Comparison of ENCODE assay signal across 9 mouse cellular contexts in genomic region chr10:122045946-122046345, GRCm38 (mm10). TPM values are rescaled to one million over a fixed set of nuclear protein-coding genes. Genes with fewer than 3 reads are reported as not detected.
DNase-seq lines count a peak whose midpoint lies in the region; ATAC-seq lines count a peak whose summit lies in the region.
"Had no signal": no experiment of that assay in that cellular context is flagged by ENCODE, and none has a peak within 500 bp of the region (broad histone marks: within the 10 kb centered on the region; RNA-seq: fewer than 3 reads in every experiment).

No protein-coding gene starts in this region.

- DNase-seq in heart, adult 11 months: peak; percentile 84
- no peak for DNase-seq in heart, adult 8-10 months (ENCODE audit: low spot score)
- DNase-seq in ZHBTc4 (ENCODE audit: low read depth, low spot score): peak; percentile 68
- peak; percentile 51 for DNase-seq in midbrain, embryonic 14.5 days
- DNase-seq in cerebellum, postnatal 4 days (ENCODE audit: low spot score in 2 of 2): no peak
- no peak for DNase-seq in layer of hippocampus, postnatal 14 days (ENCODE audit: low spot score in 2 of 2)
- DNase-seq in ovary, postnatal 36 days (ENCODE audit: low spot score): no peak
- DNase-seq: layer of hippocampus, postnatal 36 days had no signal

- H3K4me1 ChIP-seq in hindbrain, embryonic 13.5 days (replicated peaks): peaks cover 36% of the 10 kb centered on the region
- peaks cover 15% of the 10 kb centered on the region; the same call in 1 of the 2 replicates for H3K4me1 ChIP-seq in midbrain, embryonic 14.5 days (ENCODE audit: control insufficient read depth, insufficient read depth, low read length)

- ATAC-seq in hindbrain, embryonic 13.5 days (ENCODE audit: low FRiP score): peak; percentile 8; the same call in 1 of the 2 replicates
- ATAC-seq in midbrain, embryonic 14.5 days (ENCODE audit: low FRiP score, low TSS enrichment): peak; percentile 15; the same call in 1 of the 2 replicates

- H3K27ac ChIP-seq in hindbrain, embryonic 13.5 days: peak overlapping the region; percentile 95
- peak overlapping the region; percentile 94 for H3K27ac ChIP-seq in midbrain, embryonic 14.5 days (replicated peaks; ENCODE audit: low read depth, low read length)

- peak overlapping the region; percentile 80 for H3K4me2 ChIP-seq in hindbrain, embryonic 13.5 days
- peak overlapping the region; percentile 65 for H3K4me2 ChIP-seq in midbrain, embryonic 14.5 days (ENCODE audit: low read length)

- 0 out of 2 replicates have a peak, but pooled peaks cover 8% of the 10 kb centered on the region for H3K36me3 ChIP-seq in hindbrain, embryonic 13.5 days
- H3K36me3 ChIP-seq in midbrain, embryonic 14.5 days (ENCODE audit: control insufficient read depth, insufficient read depth, low read length): no peaks in the 10 kb centered on the region

- no peaks in the 10 kb centered on the region for H3K27me3 ChIP-seq in hindbrain, embryonic 13.5 days
- no peaks in the 10 kb centered on the region for H3K27me3 ChIP-seq in midbrain, embryonic 14.5 days (ENCODE audit: control insufficient read depth, insufficient read depth, low read length)

- peak overlapping the region; percentile 85 for H3K4me3 ChIP-seq in hindbrain, embryonic 13.5 days
- H3K4me3 ChIP-seq in midbrain, embryonic 14.5 days (replicated peaks; ENCODE audit: low read depth, low read length): peak overlapping the region; percentile 87

- WGBS in hindbrain, embryonic 13.5 days: 7% methylated on average over 9 of the region's 9 CpGs
- 6% methylated on average over 9 of the region's 9 CpGs for WGBS in midbrain, embryonic 14.5 days

- no peaks in the 10 kb centered on the region for H3K9me3 ChIP-seq in hindbrain, embryonic 13.5 days
- no peaks in the 10 kb centered on the region for H3K9me3 ChIP-seq in midbrain, embryonic 14.5 days (ENCODE audit: control insufficient read depth, low read length)

- peak overlapping the region; percentile 97 for H3K9ac ChIP-seq in hindbrain, embryonic 13.5 days
- peak overlapping the region; percentile 98 for H3K9ac ChIP-seq in midbrain, embryonic 14.5 days (replicated peaks; ENCODE audit: low read length)

RNA-seq across cellular contexts. Expression of gene Srgap1, which starts 1.2 kb away (rescaled TPM):
- total RNA-seq in heart, adult 8-10 months (2022): 1 to 10 TPM; 1.1 to 1.8 (median 1.5) TPM
- polyA plus RNA-seq in hindbrain, embryonic 13.5 days (2015; fragmentation: Nextera tagmentation; extraction: Ambion mirVana): 39.9 and 42.0 TPM in 2 replicates
- polyA plus RNA-seq in midbrain, embryonic 14.5 days (2014; fragmentation: Nextera tagmentation; extraction: Ambion mirVana): 40.8 and 46.9 TPM in 2 replicates
- total RNA-seq in layer of hippocampus, postnatal 14 days (2021): 10 to 100 TPM; 19.0 to 23.4 TPM

RNA-seq across cellular contexts. Expression of gene Rxylt1, which starts 51.2 kb away (rescaled TPM):
- total RNA-seq in heart, adult 8-10 months (2022): 10 to 100 TPM; 34.2 to 43.1 (median 38.1) TPM
- 38.0 and 38.5 TPM in 2 replicates for polyA plus RNA-seq in hindbrain, embryonic 13.5 days (2015; fragmentation: Nextera tagmentation; extraction: Ambion mirVana)
- polyA plus RNA-seq in midbrain, embryonic 14.5 days (2014; fragmentation: Nextera tagmentation; extraction: Ambion mirVana): 36.1 and 40.2 TPM in 2 replicates
- 10 to 100 TPM; 39.0 to 42.1 TPM for total RNA-seq in layer of hippocampus, postnatal 14 days (2021)

Comparison
In these comparisons a context has a peak if more than half of its experiments do, and no peak if none do; other contexts are left out.
1. DNase-seq: peak in heart, adult 11 months (single experiment), ZHBTc4 (single experiment) and midbrain, embryonic 14.5 days (single experiment); none in heart, adult 8-10 months (single experiment), cerebellum, postnatal 4 days (0 of 2), layer of hippocampus, postnatal 14 days (0 of 2) and ovary, postnatal 36 days (single experiment).
2. RNA of gene Srgap1, which starts 1.2 kb away (total RNA-seq): 19.0 to 23.4 TPM in layer of hippocampus, postnatal 14 days; 1.1 to 1.8 TPM in heart, adult 8-10 months; every median in the first group is over 4 times any median in the second.